8 mouse cellular contexts compared by ENCODE assay signal in the genomic region with DNA sequence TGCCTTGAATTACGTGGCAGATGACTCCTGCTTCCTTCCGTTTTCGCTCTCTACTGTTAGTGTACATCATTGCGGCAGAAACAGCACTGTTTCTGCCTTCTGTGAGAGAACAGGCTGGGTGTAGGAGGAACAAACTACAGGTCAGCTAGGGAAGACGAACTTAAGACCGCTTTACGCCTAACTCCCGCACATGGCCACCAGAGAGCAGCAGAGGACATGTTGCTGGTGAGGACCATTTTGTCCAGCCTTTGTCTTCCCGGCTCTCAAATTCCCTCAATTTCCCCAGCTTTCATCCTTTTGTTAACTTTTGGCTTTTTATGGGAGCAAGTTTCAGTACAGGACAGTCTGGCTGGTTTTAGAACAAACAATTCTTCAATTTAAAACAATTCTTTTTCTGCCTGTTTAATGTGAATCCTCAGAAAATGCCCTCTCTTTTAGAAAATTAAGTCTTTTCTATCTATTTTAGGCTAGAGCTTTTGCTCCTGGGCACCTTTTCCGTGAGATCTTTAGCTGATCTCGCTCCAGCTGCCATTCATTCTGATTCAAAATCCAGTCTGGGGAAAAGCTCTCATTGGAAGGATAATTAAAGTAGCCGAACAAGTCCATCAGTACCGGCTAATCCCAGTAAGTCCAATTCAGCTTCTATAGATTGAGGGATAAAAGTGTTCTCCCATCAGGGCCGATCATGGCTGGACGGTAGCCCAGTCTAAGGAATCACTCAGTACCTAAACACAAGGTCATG.
DNase-seq lines count a peak whose midpoint lies in the region.

No protein-coding gene starts in this region.

- peak; percentile 27 for DNase-seq in A20 (ENCODE audit: low read depth, low spot score)
- DNase-seq in WW6 (ENCODE audit: low read depth, low spot score) = peak; percentile 73
- peak; percentile 92 to 94 for DNase-seq in cerebellum, postnatal 14 days
- DNase-seq in gastrocnemius, postnatal 14 days = peak; percentile 72
- peak; percentile 70 to 90 for DNase-seq in layer of hippocampus, adult 18-20 months (ENCODE audit: low spot score in 2 of 2)
- DNase-seq in lung, postnatal 14 days = peak; percentile 86
- DNase-seq in right cerebral cortex, adult 18-20 months = peak; percentile 70
- DNase-seq in urinary bladder, postnatal 25 days (ENCODE audit: low spot score) = peak; percentile 76

- intact Hi-C loops in gastrocnemius, postnatal 14 days (cut with DNase I; ENCODE audit: low total_unique reads) = loop anchor here (5.0 kb wide), 3 partner anchors 656 to 791 kb away; no protein-coding TSS in a partner anchor

Comparison
In these comparisons a context has a peak if more than half of its experiments do, and no peak if none do; other contexts are left out.
1. Peak in every context shown above with its lines: DNase-seq.
2. DNase-seq: peak in every context shown above with its lines; median percentile 93 in cerebellum, postnatal 14 days; 86 in lung, postnatal 14 days; 80 in layer of hippocampus, adult 18-20 months; 76 in urinary bladder, postnatal 25 days; 73 in WW6; 72 in gastrocnemius, postnatal 14 days; 70 in right cerebral cortex, adult 18-20 months; 27 in A20.